Mouse (Mus musculus) forebrain, embryonic 16.5 days (tissue): ENCODE results near the gene Cacna1h. TPM values are rescaled to one million over a fixed set of nuclear protein-coding genes. Genes with fewer than 3 reads are reported as not detected.

Source experiments
- ATAC-seq: fragments of 200-750 bp; cut with Nextera tagmentation; 2 replicates; pipeline ENCODE4 v1.8.0; 2017; ENCODE audit warnings: mild to moderate bottlenecking, moderate library complexity
- H3K27ac ChIP-seq: fragments of 300-500 bp; sonication (generic); 2 replicates; pipeline ENCODE4 v1.5.1; 2014; ENCODE audit warnings: low read length, control low read depth
- H3K27me3 ChIP-seq: fragments of 300-500 bp; sonication (generic); replicated peaks from 2 replicates; pipeline ENCODE4 v1.6.1; 2014; ENCODE audit warnings: low read length; ENCODE audit not compliant: control insufficient read depth, insufficient read depth
- H3K36me3 ChIP-seq: fragments of 300-500 bp; sonication (generic); 2 replicates; pipeline ENCODE4 v1.6.1; 2014; ENCODE audit not compliant: control insufficient read depth, insufficient read depth
- H3K4me1 ChIP-seq: fragments of 300-500 bp; sonication (generic); replicated peaks from 2 replicates; pipeline ENCODE4 v1.6.1; 2014; ENCODE audit warnings: low read length; ENCODE audit not compliant: control insufficient read depth, insufficient read depth
- H3K4me2 ChIP-seq: fragments of 300-500 bp; sonication (generic); 2 replicates; pipeline ENCODE4 v1.6.1; 2014; ENCODE audit warnings: mild to moderate bottlenecking, low read length, control low read depth
- H3K4me3 ChIP-seq: fragments of 300-500 bp; sonication (generic); replicated peaks from 2 replicates; pipeline ENCODE4 v1.5.1; 2014; ENCODE audit warnings: mild to moderate bottlenecking, low read length, control low read depth
- H3K9ac ChIP-seq: fragments of 300-500 bp; sonication (generic); replicated peaks from 2 replicates; pipeline ENCODE4 v1.6.1; 2014; ENCODE audit warnings: low read depth, low read length, control low read depth
- H3K9me3 ChIP-seq: fragments of 300-500 bp; sonication (generic); 2 replicates; pipeline ENCODE4 v1.6.1; 2016; ENCODE audit warnings: low read length; ENCODE audit not compliant: control insufficient read depth
- WGBS: fragments of 180-500 bp; shearing (Covaris S2); extraction: QIAGEN DNeasy Blood & Tissue Kit; methylation state at CpG from one replicate; pipeline ENCODE4 v1.1.7; 2014; 5-methylcytosine and 5-hydroxymethylcytosine counted together
- polyA plus RNA-seq: library from polyadenylated mRNA; unstranded; fragments of >200 nt; fragmentation: Nextera tagmentation; extraction: Ambion mirVana; gene quantifications from 2 replicates; pipeline ENCODE4 v1.2.1, GENCODE M21; 2015

Gene Cacna1h
- polyA plus RNA-seq, 1 experiment from 2014 or later: 14.7 TPM

- no peak for ATAC-seq
- Histone ChIP-seq H3K4me2 (no peak overlapping the region), H3K27me3 (no peaks in the 10 kb centered on the region), H3K9ac (no peak overlapping the region), H3K27ac (no peak overlapping the region), H3K4me3 (no peak overlapping the region), H3K4me1 (no peaks in the 10 kb centered on the region), H3K9me3 (no peaks in the 10 kb centered on the region), H3K36me3 (no peaks in the 10 kb centered on the region)
- WGBS: 87% methylated on average over 4 of the region's 4 CpGs
These were observed 95.4 kb downstream of the Cacna1h start for GRCm38 (mm10) chr17:25338218-25338617.

GRCm38 (mm10) chr17:25333943-25334342 is 99.6 kb downstream of the Cacna1h start:
- ATAC-seq: no peak

DNA sequence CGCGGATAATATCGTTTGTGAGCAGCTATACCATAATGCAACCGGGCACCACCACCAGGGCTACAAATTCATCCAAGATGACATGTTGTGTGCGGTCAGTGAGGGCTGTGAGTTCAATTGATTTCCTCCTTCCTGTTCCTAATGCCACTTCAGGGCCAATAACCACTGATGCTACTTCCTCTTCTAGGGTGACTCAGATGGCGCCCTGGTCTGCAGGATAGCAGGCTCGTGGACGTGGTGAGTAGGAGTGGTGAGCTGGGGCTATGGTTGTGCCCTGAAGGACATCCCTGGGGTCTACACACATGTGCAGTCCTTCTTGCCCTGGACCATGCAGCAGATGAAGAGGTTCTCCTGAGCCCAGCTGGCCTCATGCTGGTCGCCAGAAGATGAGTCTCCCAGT is 101.3 kb downstream of the Cacna1h start:
- no peaks in the 10 kb centered on the region for H3K36me3 ChIP-seq
- peaks cover 3% of the 10 kb centered on the region; the same call in 1 of the 2 replicates for H3K27me3 ChIP-seq
- H3K4me3 ChIP-seq: no peak overlapping the region
- no peaks in the 10 kb centered on the region for H3K4me1 ChIP-seq
- no peaks in the 10 kb centered on the region for H3K9me3 ChIP-seq
- no peak overlapping the region for H3K4me2 ChIP-seq
- whole genome bisulfite sequencing: 73% methylated on average over 9 of the region's 9 CpGs
- no peak overlapping the region for H3K9ac ChIP-seq
- no peak overlapping the region for H3K27ac ChIP-seq
- ATAC-seq: no peak

More at GRCm38 (mm10) chr17:25333943-25334342, 99.6 kb downstream of the Cacna1h start:
- Histone ChIP-seq H3K36me3 (no peaks in the 10 kb centered on the region), H3K9ac (no peak overlapping the region), H3K27me3 (no peaks in the 10 kb centered on the region), H3K4me1 (no peaks in the 10 kb centered on the region), H3K27ac (no peak overlapping the region), H3K9me3 (no peaks in the 10 kb centered on the region), H3K4me3 (no peak overlapping the region), H3K4me2 (no peak overlapping the region)
- 2% methylated on average over 8 of the region's 8 CpGs for WGBS

Other genes with a start within 250 kb of the Cacna1h start
- 37.2 and 38.4 TPM in 2 replicates for gene BC003965, start 249.2 kb downstream of the Cacna1h start, polyA plus RNA-seq
- 15.0 and 15.2 TPM in 2 replicates for gene Unkl, start 245.4 kb downstream of the Cacna1h start, polyA plus RNA-seq
- gene Gnptg, start 193.7 kb downstream of the Cacna1h start, polyA plus RNA-seq: 83.8 and 99.9 TPM in 2 replicates
- gene Tsr3, start 193.6 kb downstream of the Cacna1h start, polyA plus RNA-seq: 62.2 and 62.9 TPM in 2 replicates
- gene Baiap3, start 177.4 kb downstream of the Cacna1h start, polyA plus RNA-seq: 7.9 and 22.5 TPM in 2 replicates
- 635 and 668 TPM in 2 replicates for gene Ube2i, start 159.2 kb downstream of the Cacna1h start, polyA plus RNA-seq
- not detected in 2 replicates for gene Prss34, start 135.4 kb downstream of the Cacna1h start, polyA plus RNA-seq
- gene Prss28, start 125.1 kb downstream of the Cacna1h start, polyA plus RNA-seq: not detected in 2 replicates
- not detected in 2 replicates for gene Prss29, start 115.1 kb downstream of the Cacna1h start, polyA plus RNA-seq
- not detected in 2 replicates for gene Tpsab1, start 88.2 kb downstream of the Cacna1h start, polyA plus RNA-seq
- 0.39 TPM in 1 of 2 replicates, not detected in the other for gene Tpsb2, start 67.5 kb downstream of the Cacna1h start, polyA plus RNA-seq
- gene Tpsg1, start 64.5 kb downstream of the Cacna1h start, polyA plus RNA-seq: 0.36 TPM in 1 of 2 replicates, not detected in the other
- gene Tekt4, start 20.8 kb upstream of the Cacna1h start, polyA plus RNA-seq: 0.80 and 0.88 TPM in 2 replicates
- 0.32 and 0.44 TPM in 2 replicates for gene Sstr5, start 63.5 kb upstream of the Cacna1h start, polyA plus RNA-seq
- gene Sox8, start 136.9 kb upstream of the Cacna1h start, polyA plus RNA-seq: 26.1 and 26.8 TPM in 2 replicates
- gene Lmf1, start 145.3 kb upstream of the Cacna1h start, polyA plus RNA-seq: 18.3 and 19.4 TPM in 2 replicates